Mouse (Mus musculus): ENCODE measurements around the gene Mdk. TPM values are rescaled to one million over a fixed set of nuclear protein-coding genes. Genes with fewer than 3 reads are reported as not detected.

Gene Mdk
- polyA plus RNA-seq, 1 experiment from 2014 or later: 1,266 TPM

GRCm38 (mm10) chr2:91929455-91929854 is 2.6 kb downstream of the Mdk start:
- Histone ChIP-seq H3K4me3 (replicated peaks) (peak overlapping the region; percentile 63), H3K4me2 (peak overlapping the region; percentile 65), H3K27me3 (peaks cover 9% of the 10 kb centered on the region), H3K27ac (no peak overlapping the region), H3K9me3 (replicated peaks) (no peaks in the 10 kb centered on the region), H3K9ac (no peak overlapping the region), H3K4me1 (peaks cover 56% of the 10 kb centered on the region), H3K36me3 (peaks cover 14% of the 10 kb centered on the region; the same call in 1 of the 2 replicates)
- ATAC-seq (replicated peaks; ENCODE audit: low FRiP score): no peak
- WGBS: 56% methylated on average over 3 of the region's 3 CpGs

DNA sequence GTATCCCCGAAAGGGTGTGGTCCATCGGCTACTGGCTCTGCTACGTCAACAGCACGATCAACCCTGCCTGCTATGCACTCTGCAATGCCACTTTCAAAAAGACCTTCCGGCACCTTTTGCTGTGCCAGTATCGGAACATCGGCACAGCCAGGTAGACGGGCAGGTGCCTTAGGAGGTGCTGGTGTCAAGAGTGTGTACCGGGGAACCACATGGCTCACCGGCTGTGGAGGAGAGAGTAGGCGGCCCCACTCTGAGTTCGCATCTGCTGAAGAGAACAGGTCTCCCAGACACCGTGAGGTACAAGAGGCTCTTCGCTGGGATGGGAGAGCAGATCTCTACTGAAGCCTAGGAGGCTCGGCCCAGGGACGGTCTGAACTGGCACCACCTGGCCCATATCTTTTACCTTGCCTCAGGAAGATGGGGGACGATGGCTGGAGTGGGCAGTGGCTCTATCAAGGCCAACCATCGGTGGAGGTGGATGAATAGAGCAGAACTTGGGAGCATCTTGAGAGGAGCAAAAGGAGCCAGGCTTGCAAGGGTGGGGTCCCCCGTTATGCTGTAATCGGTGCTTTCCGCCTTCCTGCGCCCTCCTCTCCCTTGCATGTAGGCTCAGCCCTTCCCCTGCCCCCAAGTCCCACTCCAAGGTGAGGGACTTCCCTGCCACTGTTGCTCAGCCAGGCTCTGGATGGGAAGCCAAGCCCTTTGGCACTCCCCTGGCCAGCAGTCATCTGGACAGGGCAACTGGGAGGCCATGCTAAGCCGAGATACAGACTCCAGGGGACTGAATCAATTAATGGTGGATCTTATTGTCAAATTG is 3.4 kb downstream of the Mdk start:
- ATAC-seq (replicated peaks; ENCODE audit: low FRiP score): no peak
- peak overlapping the region; percentile 48 for H3K4me2 ChIP-seq
- 69% methylated on average over 23 of the region's 23 CpGs for WGBS
- no peak overlapping the region for H3K27ac ChIP-seq
- peaks cover 51% of the 10 kb centered on the region for H3K4me1 ChIP-seq
- H3K9me3 ChIP-seq (replicated peaks): no peaks in the 10 kb centered on the region
- H3K36me3 ChIP-seq: peaks cover 8% of the 10 kb centered on the region; the same call in 1 of the 2 replicates
- H3K9ac ChIP-seq: no peak overlapping the region
- no peak overlapping the region for H3K4me3 ChIP-seq (replicated peaks)
- H3K27me3 ChIP-seq: peaks cover 15% of the 10 kb centered on the region

GRCm38 (mm10) chr2:91927826-91928533 is 4.1 kb downstream of the Mdk start:
- 48% methylated on average over 34 of the region's 34 CpGs for WGBS
- H3K27ac ChIP-seq: no peak overlapping the region
- no peak overlapping the region for H3K4me3 ChIP-seq (replicated peaks)
- peaks cover 51% of the 10 kb centered on the region for H3K4me1 ChIP-seq
- no peak overlapping the region for H3K9ac ChIP-seq
- H3K4me2 ChIP-seq: peak overlapping the region; percentile 48
- no peaks in the 10 kb centered on the region for H3K9me3 ChIP-seq (replicated peaks)
- ATAC-seq (replicated peaks; ENCODE audit: low FRiP score): no peak
- peaks cover 7% of the 10 kb centered on the region; the same call in 1 of the 2 replicates for H3K36me3 ChIP-seq
- peaks cover 23% of the 10 kb centered on the region for H3K27me3 ChIP-seq

DNA sequence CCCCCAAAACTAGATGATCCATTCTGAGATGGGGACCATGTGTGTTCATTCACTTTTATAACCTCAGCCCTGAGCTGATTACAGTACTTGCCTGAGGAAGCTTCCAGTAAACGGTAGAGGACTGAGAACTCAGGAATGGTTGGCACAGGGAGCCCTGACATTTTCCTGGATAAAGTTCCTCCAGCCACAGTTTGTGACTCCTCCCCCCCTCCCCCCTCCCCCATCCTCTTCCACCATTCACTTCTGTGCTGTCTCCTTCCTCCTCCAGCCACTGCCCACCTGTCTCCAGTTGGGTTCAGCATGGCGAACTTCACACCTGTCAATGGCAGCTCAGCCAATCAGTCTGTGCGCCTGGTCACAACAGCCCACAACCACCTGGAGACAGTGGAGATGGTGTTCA is 5.1 kb downstream of the Mdk start, which contains the start of gene Chrm4:
TSS of gene Chrm4 (plus strand) at position 301 of the 400 bp plus-strand sequence.
- Histone ChIP-seq H3K4me3 (replicated peaks) (no peak within 1 kb of the TSS), H3K4me2 (peak within 1 kb of the TSS; percentile 48)
- 90% methylated on average over 3 of the region's 3 CpGs for WGBS

DNA sequence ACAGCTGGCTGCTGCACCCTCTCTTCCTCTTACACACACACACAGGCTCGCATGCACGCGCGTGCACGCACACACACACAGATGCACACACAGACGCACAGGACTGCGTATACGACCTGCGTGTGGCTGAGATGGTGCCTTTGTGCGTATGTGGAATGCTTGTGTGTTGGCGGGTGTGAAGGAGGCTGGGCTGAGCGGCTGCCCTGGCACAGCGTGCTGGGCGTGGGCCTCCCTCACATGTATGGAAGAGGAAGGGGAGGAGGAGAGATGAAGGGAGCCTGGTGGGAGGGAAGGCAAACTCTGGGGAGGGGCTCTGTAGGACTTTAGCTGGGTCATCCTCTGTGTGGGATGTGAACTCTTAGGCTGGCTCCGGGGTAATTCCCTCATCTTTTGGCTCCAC is 6.7 kb downstream of the Mdk start:
- H3K36me3 ChIP-seq: peaks cover 7% of the 10 kb centered on the region; the same call in 1 of the 2 replicates
- peaks cover 52% of the 10 kb centered on the region for H3K4me1 ChIP-seq
- no peak overlapping the region for H3K27ac ChIP-seq
- no peak overlapping the region for H3K4me3 ChIP-seq (replicated peaks)
- H3K9me3 ChIP-seq (replicated peaks): no peaks in the 10 kb centered on the region
- no peak overlapping the region for H3K4me2 ChIP-seq
- no peak for ATAC-seq (replicated peaks; ENCODE audit: low FRiP score)
- no peak overlapping the region for H3K9ac ChIP-seq
- H3K27me3 ChIP-seq: peaks cover 47% of the 10 kb centered on the region
- WGBS: 84% methylated on average over 15 of the region's 15 CpGs

More for the DNA sequence above, 5.1 kb downstream of the Mdk start, which contains the start of gene Chrm4:
- H3K36me3 ChIP-seq: peaks cover 7% of the 10 kb centered on the region; the same call in 1 of the 2 replicates
- H3K27ac ChIP-seq: no peak within 1 kb of the TSS
- H3K4me1 ChIP-seq: peaks cover 51% of the 10 kb centered on the region
- H3K9ac ChIP-seq: no peak within 1 kb of the TSS
- peaks cover 33% of the 10 kb centered on the region for H3K27me3 ChIP-seq
- no peaks in the 10 kb centered on the region for H3K9me3 ChIP-seq (replicated peaks)
- no peak for ATAC-seq (replicated peaks; ENCODE audit: low FRiP score)

DNA sequence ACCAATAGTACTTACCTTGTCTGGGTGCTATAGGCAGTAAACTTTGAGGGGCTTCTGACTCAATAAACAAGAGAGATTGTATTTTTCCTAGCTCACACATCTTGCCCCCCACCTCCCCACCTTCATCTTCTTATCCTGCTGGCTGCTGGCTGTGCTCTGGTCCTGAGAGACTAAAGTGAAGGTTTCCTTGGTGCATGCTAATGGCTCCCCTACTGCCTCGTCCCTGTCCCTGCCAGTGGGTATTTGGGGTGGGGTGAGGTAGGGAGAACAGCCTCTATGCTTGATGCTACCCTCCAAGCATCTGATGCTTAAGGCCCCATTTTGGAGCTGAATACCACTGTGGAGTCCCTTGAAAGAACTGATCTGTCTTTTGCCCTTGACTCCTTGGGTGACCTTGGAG is 7.4 kb downstream of the Mdk start:
- WGBS: 80% methylated on average over 1 of the region's 1 CpGs
- Histone ChIP-seq H3K4me3 (replicated peaks) (no peak overlapping the region), H3K4me2 (no peak overlapping the region), H3K9me3 (replicated peaks) (no peaks in the 10 kb centered on the region), H3K27me3 (peaks cover 50% of the 10 kb centered on the region), H3K27ac (no peak overlapping the region), H3K9ac (no peak overlapping the region), H3K4me1 (peaks cover 45% of the 10 kb centered on the region), H3K36me3 (peaks cover 5% of the 10 kb centered on the region; the same call in 1 of the 2 replicates)
- no peak for ATAC-seq (replicated peaks; ENCODE audit: low FRiP score)

DNA sequence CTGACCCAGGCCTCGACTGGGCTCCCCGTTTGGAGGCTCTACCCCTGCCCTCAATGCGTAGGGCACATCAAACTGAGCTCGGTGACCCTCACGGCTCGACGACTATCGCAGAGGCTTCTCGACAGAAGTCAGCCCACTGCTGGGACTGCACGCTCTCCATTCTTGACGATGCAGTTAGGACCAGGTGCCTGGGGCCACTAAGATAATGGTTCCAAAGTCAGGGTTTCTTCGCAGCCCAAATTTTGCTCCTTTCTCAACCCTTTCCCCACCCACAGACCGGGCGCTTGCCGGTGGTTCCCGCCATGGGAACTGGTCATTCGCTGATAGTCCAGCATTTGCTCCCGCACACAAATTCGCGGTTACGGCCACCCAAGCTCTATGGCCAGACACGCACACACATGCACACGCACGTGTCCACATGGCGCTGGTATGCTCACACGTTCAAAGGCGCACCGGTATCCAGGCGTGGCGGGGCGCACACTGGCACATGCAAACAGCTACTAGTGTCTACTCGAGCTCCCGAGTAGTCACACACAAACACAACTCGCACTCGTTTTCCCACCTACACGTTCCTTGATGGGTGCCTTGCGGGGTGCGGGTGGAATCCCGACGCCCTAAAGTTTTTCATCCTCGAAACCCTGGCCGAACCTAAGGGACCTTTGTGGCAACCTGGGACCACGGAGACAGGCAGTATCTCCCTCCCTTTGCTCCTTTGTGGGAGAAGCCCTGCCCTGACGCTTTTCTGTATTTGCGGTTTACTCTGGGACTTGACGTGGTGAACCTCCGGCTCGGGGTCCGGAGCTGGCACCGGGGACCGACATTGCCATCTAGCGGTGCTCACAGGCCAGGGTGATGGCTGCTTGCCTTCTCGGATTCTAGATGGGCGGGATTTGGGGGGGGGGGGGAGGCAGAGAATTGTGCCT is 8.4 kb downstream of the Mdk start:
- 4% methylated on average over 54 of the region's 54 CpGs for WGBS
- H3K4me1 ChIP-seq: peaks cover 41% of the 10 kb centered on the region
- H3K9ac ChIP-seq: no peak overlapping the region
- H3K27ac ChIP-seq: no peak overlapping the region
- peak overlapping the region; percentile 62 for H3K4me3 ChIP-seq (replicated peaks)
- peaks cover 50% of the 10 kb centered on the region for H3K27me3 ChIP-seq
- no peak for ATAC-seq (replicated peaks; ENCODE audit: low FRiP score)
- peaks cover 8% of the 10 kb centered on the region; the same call in 1 of the 2 replicates for H3K36me3 ChIP-seq
- no peaks in the 10 kb centered on the region for H3K9me3 ChIP-seq (replicated peaks)
- peak overlapping the region; percentile 99 for H3K4me2 ChIP-seq

DNA sequence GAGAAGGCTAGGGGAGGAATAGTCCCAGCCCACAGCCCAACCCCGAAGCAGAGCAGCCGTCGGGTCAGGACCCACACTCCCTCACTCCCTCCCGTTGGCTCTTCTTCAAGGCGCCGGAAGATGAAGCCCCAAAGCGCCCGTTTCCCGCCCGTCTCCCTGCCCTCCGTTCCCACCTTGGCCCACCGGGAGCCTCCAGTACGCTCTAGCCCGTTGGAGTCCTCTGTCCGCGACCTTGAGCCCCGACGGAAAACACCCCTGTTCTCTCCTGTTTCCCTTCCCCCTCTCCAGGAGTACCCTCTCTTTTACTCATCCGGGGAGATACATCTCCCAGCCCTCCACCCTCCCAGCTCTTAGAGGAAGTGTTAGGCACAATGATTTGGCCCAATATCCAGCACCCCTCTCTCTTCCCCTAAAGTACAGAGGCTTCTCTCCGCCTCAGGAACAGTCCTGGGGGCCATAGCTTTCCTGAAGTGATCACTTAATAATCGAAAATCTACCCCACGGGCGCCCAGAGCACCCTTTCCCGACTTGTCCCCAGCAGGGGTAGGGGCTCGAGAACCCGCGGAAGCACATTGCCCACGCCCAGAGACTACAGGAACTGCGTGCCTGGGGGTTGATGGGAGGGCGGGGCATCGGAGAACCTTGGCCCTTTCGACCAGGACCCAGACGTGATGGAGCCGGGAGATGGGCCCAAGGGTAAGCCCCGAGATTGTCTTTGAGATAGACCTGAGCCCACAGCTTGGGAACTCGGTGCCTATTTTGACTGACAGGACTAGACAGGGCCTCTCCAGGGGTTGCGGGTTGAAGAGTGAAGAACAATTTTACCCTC is 9.3 kb downstream of the Mdk start:
- ATAC-seq (replicated peaks; ENCODE audit: low FRiP score): peak; percentile 1; the same call in 1 of the 2 replicates
- peak overlapping the region; percentile 62 for H3K4me3 ChIP-seq (replicated peaks)
- no peaks in the 10 kb centered on the region for H3K9me3 ChIP-seq (replicated peaks)
- H3K4me2 ChIP-seq: peak overlapping the region; percentile 99
- no peak overlapping the region for H3K27ac ChIP-seq
- H3K27me3 ChIP-seq: peaks cover 50% of the 10 kb centered on the region
- H3K36me3 ChIP-seq: peaks cover 17% of the 10 kb centered on the region
- 0 out of 2 replicates have a peak overlapping the region, but pooled peaks have one; percentile 19 for H3K9ac ChIP-seq
- WGBS: 2% methylated on average over 37 of the region's 37 CpGs
- peaks cover 36% of the 10 kb centered on the region for H3K4me1 ChIP-seq

GRCm38 (mm10) chr2:91921790-91922570 is 10.1 kb downstream of the Mdk start:
- H3K4me2 ChIP-seq: peak overlapping the region; percentile 99
- H3K9me3 ChIP-seq (replicated peaks): no peaks in the 10 kb centered on the region
- H3K4me3 ChIP-seq (replicated peaks): peak overlapping the region; percentile 62
- peaks cover 25% of the 10 kb centered on the region for H3K36me3 ChIP-seq
- peak; percentile 67 for ATAC-seq (replicated peaks; ENCODE audit: low FRiP score)
- under 1% methylated on average over 63 of the region's 64 CpGs for WGBS
- peak overlapping the region; percentile 19; the same call in 1 of the 2 replicates for H3K9ac ChIP-seq
- H3K27me3 ChIP-seq: peaks cover 50% of the 10 kb centered on the region
- no peak overlapping the region for H3K27ac ChIP-seq
- H3K4me1 ChIP-seq: peaks cover 32% of the 10 kb centered on the region

DNA sequence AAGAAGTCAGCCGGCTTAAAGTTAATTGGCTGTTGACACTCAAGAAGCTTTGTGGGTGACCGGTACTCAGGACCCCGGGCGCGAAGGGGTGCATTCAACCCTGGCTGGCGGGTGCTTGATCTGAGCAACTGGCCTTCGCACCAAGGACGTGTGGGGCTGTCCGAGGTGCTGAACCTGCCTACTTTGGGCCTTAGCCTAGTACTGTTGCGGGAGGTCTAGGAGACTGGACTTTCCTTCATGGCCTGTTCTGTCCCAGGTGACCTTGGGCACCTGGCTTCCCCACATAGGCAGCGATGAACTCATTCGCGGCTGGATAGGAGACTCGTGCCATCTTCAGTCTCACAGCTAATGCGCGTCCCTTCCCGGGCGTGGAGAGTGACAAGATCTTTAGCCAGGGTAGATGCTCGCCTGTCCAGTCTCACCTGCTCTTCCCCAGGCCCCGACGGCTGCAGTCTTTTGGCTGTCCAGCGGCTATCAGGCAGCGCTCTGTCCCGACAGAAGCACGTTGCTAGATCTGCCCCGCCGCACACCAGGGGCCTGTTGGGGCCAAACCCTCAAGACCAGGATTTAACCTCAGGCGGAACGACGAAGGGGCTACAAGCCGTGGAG is 10.8 kb downstream of the Mdk start:
- peak; percentile 37 for ATAC-seq (replicated peaks; ENCODE audit: low FRiP score)
- no peak overlapping the region for H3K27ac ChIP-seq
- WGBS: 4% methylated on average over 31 of the region's 31 CpGs

More for the DNA sequence above, 10.8 kb downstream of the Mdk start:
- peaks cover 32% of the 10 kb centered on the region for H3K4me1 ChIP-seq
- H3K9me3 ChIP-seq (replicated peaks): no peaks in the 10 kb centered on the region
- H3K36me3 ChIP-seq: peaks cover 31% of the 10 kb centered on the region
- peak overlapping the region; percentile 19; the same call in 1 of the 2 replicates for H3K9ac ChIP-seq
- peak overlapping the region; percentile 99 for H3K4me2 ChIP-seq
- H3K4me3 ChIP-seq (replicated peaks): peak overlapping the region; percentile 62
- peaks cover 50% of the 10 kb centered on the region for H3K27me3 ChIP-seq

Data from kidney, embryonic 15.5 days (tissue).